Mouse (Mus musculus) hindbrain, embryonic 12.5 days (tissue): Measurements from ENCODE around the gene Cdkn2aipnl. TPM values are rescaled to one million over a fixed set of nuclear protein-coding genes. Genes with fewer than 3 reads are reported as not detected.

Experiments used
- ATAC-seq: fragments of 200-750 bp; cut with Nextera tagmentation; 2 replicates; pipeline ENCODE4 v1.8.0; 2017; ENCODE audit warnings: moderate TSS enrichment; ENCODE audit not compliant: low FRiP score
- H3K27ac ChIP-seq: fragments of 300-500 bp; sonication (generic); 2 replicates; pipeline ENCODE4 v1.5.1; 2016; ENCODE audit warnings: mild to moderate bottlenecking
- H3K27me3 ChIP-seq: fragments of 300-500 bp; sonication (generic); 2 replicates; pipeline ENCODE4 v1.6.1; 2016; ENCODE audit warnings: mild to moderate bottlenecking
- H3K36me3 ChIP-seq: fragments of 300-500 bp; sonication (generic); 2 replicates; pipeline ENCODE4 v1.6.1; 2016; ENCODE audit warnings: mild to moderate bottlenecking
- H3K4me1 ChIP-seq: fragments of 300-500 bp; sonication (generic); 2 replicates; pipeline ENCODE4 v1.6.1; 2016
- H3K4me2 ChIP-seq: fragments of 300-500 bp; sonication (generic); replicated peaks from 2 replicates; pipeline ENCODE4 v1.6.1; 2016; ENCODE audit warnings: mild to moderate bottlenecking
- H3K4me3 ChIP-seq: fragments of 300-500 bp; sonication (generic); 2 replicates; pipeline ENCODE4 v1.5.1; 2016; ENCODE audit warnings: mild to moderate bottlenecking
- H3K9ac ChIP-seq: fragments of 300-500 bp; sonication (generic); 2 replicates; pipeline ENCODE4 v1.6.1; 2016; ENCODE audit warnings: mild to moderate bottlenecking, moderate library complexity
- H3K9me3 ChIP-seq: fragments of 300-500 bp; sonication (generic); replicated peaks from 2 replicates; pipeline ENCODE4 v1.6.1; 2016; ENCODE audit warnings: mild to moderate bottlenecking
- WGBS: fragments of 180-500 bp; shearing (Covaris S2); methylation state at CpG from one replicate; pipeline ENCODE4 v1.1.7; 2016; 5-methylcytosine and 5-hydroxymethylcytosine counted together
- polyA plus RNA-seq: library from polyadenylated mRNA; unstranded; fragments of >200 nt; fragmentation: Nextera tagmentation; extraction: Ambion mirVana; gene quantifications from 2 replicates; pipeline ENCODE4 v1.2.1, GENCODE M21; 2016

The Cdkn2aipnl gene
- polyA plus RNA-seq, 1 experiment from 2014 or later, result 106 TPM

- Histone ChIP-seq H3K4me1 (peaks cover 39% of the 10 kb centered on the region), H3K27ac (peak within 1 kb of the TSS; percentile 96), H3K9me3 (no peaks in the 10 kb centered on the region), H3K27me3 (no peaks in the 10 kb centered on the region), H3K4me2 (peak within 1 kb of the TSS; percentile 87), H3K9ac (peak within 1 kb of the TSS; percentile 98), H3K4me3 (peak within 1 kb of the TSS; percentile 97), H3K36me3 (peaks cover 22% of the 10 kb centered on the region)
- WGBS, result under 1% methylated on average over 60 of the region's 63 CpGs
- ATAC-seq, result peak; percentile 75
These were observed 33.0 kb downstream of the Cdkn2aipnl start, which contains the start of gene Ube2b for GRCm38 (mm10) chr11:52000290-52000962. Ube2b (minus strand) TSS chr11:52000762.

GRCm38 (mm10) chr11:52001341-52001740 is 33.9 kb downstream of the Cdkn2aipnl start:
- peak overlapping the region; percentile 97; the same call in 1 of the 2 replicates for H3K4me3 ChIP-seq
- H3K27ac ChIP-seq, result peak overlapping the region; percentile 76; the same call in 1 of the 2 replicates
- no peaks in the 10 kb centered on the region for H3K9me3 ChIP-seq
- no peaks in the 10 kb centered on the region for H3K27me3 ChIP-seq
- no peak for ATAC-seq
- H3K36me3 ChIP-seq, result peaks cover 13% of the 10 kb centered on the region
- WGBS, result 74% methylated on average over 10 of the region's 10 CpGs
- peaks cover 39% of the 10 kb centered on the region for H3K4me1 ChIP-seq
- H3K9ac ChIP-seq, result 0 out of 2 replicates have a peak overlapping the region, but pooled peaks have one; percentile 2
- peak overlapping the region; percentile 87 for H3K4me2 ChIP-seq

- 95% methylated on average over 8 of the region's 8 CpGs for WGBS
- no peak overlapping the region for H3K4me2 ChIP-seq
- peaks cover 9% of the 10 kb centered on the region for H3K36me3 ChIP-seq
- H3K4me1 ChIP-seq, result peaks cover 38% of the 10 kb centered on the region
- no peaks in the 10 kb centered on the region for H3K9me3 ChIP-seq
- H3K4me3 ChIP-seq, result no peak overlapping the region
- no peak overlapping the region for H3K27ac ChIP-seq
- no peak overlapping the region for H3K9ac ChIP-seq
- H3K27me3 ChIP-seq, result no peaks in the 10 kb centered on the region
- ATAC-seq, result no peak
These were observed 34.4 kb downstream of the Cdkn2aipnl start for GRCm38 (mm10) chr11:52001861-52002260.

GRCm38 (mm10) chr11:52002842-52003504 is 35.5 kb downstream of the Cdkn2aipnl start:
- Histone ChIP-seq H3K4me2 (peak overlapping the region; percentile 64), H3K4me1 (peaks cover 27% of the 10 kb centered on the region), H3K27me3 (no peaks in the 10 kb centered on the region), H3K4me3 (peak overlapping the region; percentile 81), H3K9ac (peak overlapping the region; percentile 85; the same call in 1 of the 2 replicates), H3K36me3 (no peaks in the 10 kb centered on the region), H3K9me3 (no peaks in the 10 kb centered on the region), H3K27ac (peak overlapping the region; percentile 94)
- ATAC-seq, result no peak
- 78% methylated on average over 13 of the region's 13 CpGs for WGBS

- Histone ChIP-seq H3K27me3 (no peaks in the 10 kb centered on the region), H3K27ac (peak overlapping the region; percentile 94), H3K4me3 (peak overlapping the region; percentile 81), H3K36me3 (no peaks in the 10 kb centered on the region), H3K9me3 (no peaks in the 10 kb centered on the region), H3K4me2 (peak overlapping the region; percentile 64), H3K4me1 (peaks cover 22% of the 10 kb centered on the region), H3K9ac (peak overlapping the region; percentile 85)
- 22% methylated on average over 4 of the region's 4 CpGs for WGBS
- no peak for ATAC-seq
These were observed 36.0 kb downstream of the Cdkn2aipnl start for GRCm38 (mm10) chr11:52003505-52003771.

GRCm38 (mm10) chr11:52003772-52004528 is 36.5 kb downstream of the Cdkn2aipnl start, which contains the start of gene Cdkl3:
Cdkl3 (plus strand) TSS chr11:52004221.
- Histone ChIP-seq H3K4me3 (peak within 1 kb of the TSS; percentile 81), H3K27me3 (no peaks in the 10 kb centered on the region), H3K9ac (peak within 1 kb of the TSS; percentile 85), H3K27ac (peak within 1 kb of the TSS; percentile 94), H3K9me3 (no peaks in the 10 kb centered on the region), H3K4me1 (peaks cover 18% of the 10 kb centered on the region), H3K36me3 (no peaks in the 10 kb centered on the region), H3K4me2 (peak within 1 kb of the TSS; percentile 64)
- peak; percentile 88 for ATAC-seq
- WGBS, result under 1% methylated on average over 50 of the region's 51 CpGs

- Histone ChIP-seq H3K9ac (no peak overlapping the region), H3K4me1 (peaks cover 14% of the 10 kb centered on the region; the same call in 1 of the 2 replicates), H3K27ac (no peak overlapping the region), H3K4me3 (no peak overlapping the region), H3K36me3 (0 out of 2 replicates have a peak, but pooled peaks cover 3% of the 10 kb centered on the region), H3K9me3 (no peaks in the 10 kb centered on the region), H3K4me2 (no peak overlapping the region; the same call in 1 of the 2 replicates), H3K27me3 (no peaks in the 10 kb centered on the region)
- no peak for ATAC-seq
- WGBS, result 69% methylated on average over 2 of the region's 2 CpGs
These were observed 38.1 kb downstream of the Cdkn2aipnl start for GRCm38 (mm10) chr11:52005586-52005985.

- Histone ChIP-seq H3K27ac (no peak overlapping the region), H3K36me3 (peaks cover 3% of the 10 kb centered on the region; the same call in 1 of the 2 replicates), H3K4me2 (no peak overlapping the region), H3K27me3 (no peaks in the 10 kb centered on the region), H3K9me3 (no peaks in the 10 kb centered on the region), H3K4me1 (no peaks in the 10 kb centered on the region), H3K9ac (no peak overlapping the region), H3K4me3 (no peak overlapping the region)
- 90% methylated on average over 11 of the region's 11 CpGs for WGBS
- no peak for ATAC-seq
These were observed 43.5 kb downstream of the Cdkn2aipnl start for GRCm38 (mm10) chr11:52011011-52011410.

- WGBS, result 79% methylated on average over 5 of the region's 5 CpGs
- Histone ChIP-seq H3K4me3 (no peak overlapping the region), H3K9ac (no peak overlapping the region), H3K4me2 (no peak overlapping the region), H3K9me3 (no peaks in the 10 kb centered on the region), H3K27ac (no peak overlapping the region), H3K4me1 (no peaks in the 10 kb centered on the region), H3K36me3 (peaks cover 3% of the 10 kb centered on the region; the same call in 1 of the 2 replicates), H3K27me3 (no peaks in the 10 kb centered on the region)
- ATAC-seq, result no peak
These were observed 44.1 kb downstream of the Cdkn2aipnl start for GRCm38 (mm10) chr11:52011541-52011940.

- H3K9ac ChIP-seq, result no peak overlapping the region
- no peak overlapping the region for H3K4me3 ChIP-seq
- WGBS, result 82% methylated on average over 9 of the region's 9 CpGs
- peaks cover 5% of the 10 kb centered on the region; the same call in 1 of the 2 replicates for H3K36me3 ChIP-seq
- ATAC-seq, result no peak
- H3K4me2 ChIP-seq, result no peak overlapping the region
- no peak overlapping the region for H3K27ac ChIP-seq
- H3K4me1 ChIP-seq, result no peaks in the 10 kb centered on the region
- H3K9me3 ChIP-seq, result no peaks in the 10 kb centered on the region
- no peaks in the 10 kb centered on the region for H3K27me3 ChIP-seq
These were observed 50.8 kb downstream of the Cdkn2aipnl start for GRCm38 (mm10) chr11:52018217-52018616.
